ENCODE assay signal across 9 mouse cellular contexts in the genomic region with DNA sequence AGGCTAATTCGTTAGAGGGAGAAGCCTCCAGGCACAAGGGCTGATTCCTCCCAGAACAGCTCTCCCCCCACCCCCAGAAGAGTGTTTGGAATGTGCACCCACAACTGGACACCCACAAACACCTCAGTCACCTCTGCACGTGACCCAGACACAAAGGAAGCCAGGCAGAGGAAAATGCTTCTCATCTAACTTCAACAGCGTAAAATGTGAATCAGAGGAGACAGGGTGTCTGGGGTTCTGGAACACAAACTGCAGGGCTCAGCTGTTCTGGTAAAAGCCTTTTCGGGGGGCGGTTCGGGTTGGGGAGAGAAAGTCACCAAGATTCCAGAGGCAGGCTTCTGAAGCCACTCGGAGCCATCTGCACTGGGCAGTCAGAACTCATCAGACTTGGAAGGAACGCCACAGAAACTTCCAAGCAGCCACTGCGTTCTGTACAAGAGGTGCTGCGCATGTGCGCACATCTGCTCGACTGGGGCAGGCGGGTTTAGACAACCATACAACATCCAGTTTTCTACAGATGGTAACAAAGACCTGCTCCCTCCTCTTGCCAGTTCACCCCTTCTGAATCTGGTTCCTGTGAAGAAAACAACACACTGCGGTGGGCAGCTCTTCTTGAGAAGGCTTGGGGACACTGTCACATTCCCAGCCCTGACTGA. TPM values are rescaled to one million over a fixed set of nuclear protein-coding genes. Genes with fewer than 3 reads are reported as not detected.
DNase-seq lines count a peak whose midpoint lies in the region; ATAC-seq and TF ChIP-seq lines count a peak whose summit lies in the region.
"Had no signal": no experiment of that assay in that cellular context is flagged by ENCODE, and none has a peak within 500 bp of the region (broad histone marks: within the 10 kb centered on the region; RNA-seq: fewer than 3 reads in every experiment).

No protein-coding gene starts in this region.

- no peak for TF ChIP-seq POLR2A in heart, adult 2 months (IDR thresholded peaks at IDR 0.05; ENCODE audit: insufficient read depth, low read depth, low read length)

- no peak overlapping the region for H3K27ac ChIP-seq in heart, adult 2 months
- H3K27ac ChIP-seq in hindbrain, embryonic 11.5 days (ENCODE audit: low read depth, low read length) = no peak overlapping the region
- H3K27ac ChIP-seq: liver, embryonic 13.5 days had no signal

- 0 out of 2 replicates have a peak, but pooled peaks cover 2% of the 10 kb centered on the region for H3K79me2 ChIP-seq in heart, adult 2 months (replicated peaks; ENCODE audit: control insufficient read depth, insufficient read depth, low read length)

- H3K4me2 ChIP-seq in hindbrain, embryonic 11.5 days (replicated peaks; ENCODE audit: low read depth, low read length) = no peak overlapping the region
- H3K4me2 ChIP-seq: liver, embryonic 13.5 days had no signal

- no peak for TF ChIP-seq EP300 in heart, adult 2 months (IDR thresholded peaks at IDR 0.05; ENCODE audit: insufficient read depth, low read depth, low read length)

- H3K9me3 ChIP-seq in hindbrain, embryonic 11.5 days (ENCODE audit: control insufficient read depth, low read length) = no peaks in the 10 kb centered on the region
- H3K9me3 ChIP-seq: liver, embryonic 13.5 days had no signal

- H3K27me3 ChIP-seq in heart, adult 2 months (ENCODE audit: control insufficient read depth, insufficient read depth, low read length) = no peaks in the 10 kb centered on the region
- no peaks in the 10 kb centered on the region for H3K27me3 ChIP-seq in hindbrain, embryonic 11.5 days (ENCODE audit: control insufficient read depth, insufficient read depth, low read length)
- H3K27me3 ChIP-seq: liver, embryonic 13.5 days had no signal

- no peak for ATAC-seq in hindbrain, embryonic 11.5 days (ENCODE audit: low FRiP score)

- intact Hi-C loops in heart, adult 2 months (cut with DNase I) = no loop called here

- H3K9ac ChIP-seq in heart, adult 2 months (ENCODE audit: low read depth, low read length) = no peak overlapping the region
- no peak overlapping the region for H3K9ac ChIP-seq in hindbrain, embryonic 11.5 days (ENCODE audit: low read depth, low read length)
- H3K9ac ChIP-seq: liver, embryonic 13.5 days had no signal

- H3K4me1 ChIP-seq in heart, adult 2 months (ENCODE audit: control insufficient read depth, insufficient read depth, low read length) = peaks cover 1% of the 10 kb centered on the region
- no peaks in the 10 kb centered on the region; the same call in 1 of the 2 replicates for H3K4me1 ChIP-seq in hindbrain, embryonic 11.5 days (replicated peaks; ENCODE audit: control insufficient read depth, insufficient read depth, low read length)

- no peaks in the 10 kb centered on the region for H3K36me3 ChIP-seq in heart, adult 2 months (ENCODE audit: control insufficient read depth, insufficient read depth, low read length)
- H3K36me3 ChIP-seq in hindbrain, embryonic 11.5 days (ENCODE audit: control insufficient read depth, insufficient read depth, low read length) = no peaks in the 10 kb centered on the region
- H3K36me3 ChIP-seq: liver, embryonic 13.5 days had no signal

- WGBS in heart, adult 2 months = 73% methylated on average over 14 of the region's 14 CpGs
- WGBS in hindbrain, embryonic 11.5 days = 53% methylated on average over 14 of the region's 14 CpGs

- TF ChIP-seq CTCF in heart, adult 2 months (IDR thresholded peaks at IDR 0.05) = no peak

- H3K4me3 ChIP-seq in heart, adult 2 months = no peak overlapping the region
- no peak overlapping the region for H3K4me3 ChIP-seq in hindbrain, embryonic 11.5 days (ENCODE audit: low read depth, low read length)
- H3K4me3 ChIP-seq: liver, embryonic 13.5 days had no signal

- peak; percentile 25 to 27 for DNase-seq in heart, adult 2 months
- DNase-seq in heart, adult 9 months (ENCODE audit: low spot score in 2 of 2) = no peak
- DNase-seq in right cerebral cortex, adult 18-20 months = peak; percentile 51
- DNase-seq in right cerebral cortex, postnatal 14 days = no peak
- DNase-seq in hindbrain, embryonic 11.5 days (ENCODE audit: low spot score) = peak; percentile 31
- peak; percentile 31 for DNase-seq in neural tube, embryonic 10.5 days (ENCODE audit: extremely low spot score, low spot score)
- DNase-seq in yolk sac, embryonic 10.5 days (ENCODE audit: low spot score) = no peak
- no peak for DNase-seq in spleen, adult 18-20 months
- DNase-seq: liver, embryonic 13.5 days had no signal

RNA-seq across cellular contexts. Expression of a gene that starts 56.0 kb away (rescaled TPM):
- total RNA-seq in heart, adult 2 months (2021) = under 1 TPM; 0.10 to 0.30 TPM
- polyA plus RNA-seq in heart, adult 2 months (2012; rRNA removed) = 0.12 and 0.18 TPM in 2 replicates
- polyA plus RNA-seq in hindbrain, embryonic 11.5 days (2014; fragmentation: Nextera tagmentation; extraction: Ambion mirVana) = not detected in 2 replicates
- polyA plus RNA-seq: liver, embryonic 13.5 days had no signal

RNA-seq across cellular contexts. Expression of a gene that starts 59.7 kb away (rescaled TPM):
- 10 to 100 TPM; 12.8 to 13.8 TPM for total RNA-seq in heart, adult 2 months (2021)
- polyA plus RNA-seq in heart, adult 2 months (2012; rRNA removed) = 5.7 and 9.3 TPM in 2 replicates
- polyA plus RNA-seq in hindbrain, embryonic 11.5 days (2014; fragmentation: Nextera tagmentation; extraction: Ambion mirVana) = 5.3 and 5.4 TPM in 2 replicates

Comparison
In these comparisons a context has a peak if more than half of its experiments do, and no peak if none do; other contexts are left out.
1. DNase-seq: peak in heart, adult 2 months (2 of 2), right cerebral cortex, adult 18-20 months (single experiment), hindbrain, embryonic 11.5 days (single experiment) and neural tube, embryonic 10.5 days (single experiment); none in heart, adult 9 months (0 of 2), right cerebral cortex, postnatal 14 days (single experiment), yolk sac, embryonic 10.5 days (single experiment) and spleen, adult 18-20 months (0 of 2).